Mouse (Mus musculus) MEL (cell line): Measurements from ENCODE around the gene Pus3. TPM values are rescaled to one million over a fixed set of nuclear protein-coding genes. Genes with fewer than 3 reads are reported as not detected.

Experiments
- DNase-seq: peaks from one replicate; pipeline ENCODE4 v3.0.0; 2011; ENCODE audit warnings: low read depth, low spot score
- H3K27ac ChIP-seq: 2 replicates; pipeline ENCODE4 v1.5.1; 2012; ENCODE audit warnings: low read depth, mild to moderate bottlenecking, control low read depth, low read length, moderate library complexity; ENCODE audit not compliant: control insufficient read depth
- H3K27me3 ChIP-seq, 2 experiments: fragments of 150-350 bp in 1 of 2; sonication (generic) in 1 of 2; 2 replicates each; pipeline ENCODE4 v1.6.1; 2012; ENCODE audit warnings: low read length in 2 of 2, mild to moderate bottlenecking in 2 of 2, improper control_type of control experiment in 1 of 2, moderate library complexity in 1 of 2; ENCODE audit not compliant: insufficient read depth in 2 of 2, control insufficient read depth in 1 of 2
- H3K36me3 ChIP-seq, 2 experiments: 2 replicates each; pipeline ENCODE4 v1.6.1; 2012 to 2014; ENCODE audit warnings: low read length in 2 of 2, improper control_type of control experiment in 1 of 2, inconsistent platforms in 1 of 2, mild to moderate bottlenecking in 1 of 2; ENCODE audit not compliant: insufficient read depth in 2 of 2, control insufficient read depth in 1 of 2
- H3K4me1 ChIP-seq, 2 experiments: fragments of 150-350 bp in 1 of 2; sonication (generic) in 1 of 2; 2 replicates each; pipeline ENCODE4 v1.6.1; 2012; ENCODE audit warnings: low read length in 2 of 2, improper control_type of control experiment in 1 of 2, mild to moderate bottlenecking in 1 of 2; ENCODE audit not compliant: insufficient read depth in 2 of 2, control insufficient read depth in 1 of 2
- H3K4me3 ChIP-seq, 2 experiments: fragments of 150-350 bp in 1 of 2; sonication (generic) in 1 of 2; 2 replicates each; pipeline ENCODE4 v1.5.1; 2012; ENCODE audit warnings: low read depth in 2 of 2, low read length in 2 of 2, mild to moderate bottlenecking in 2 of 2, moderate library complexity in 2 of 2, control low read depth in 1 of 2, improper control_type of control experiment in 1 of 2; ENCODE audit not compliant: control insufficient read depth in 1 of 2, insufficient read depth in 1 of 2
- H3K79me2 ChIP-seq: 2 replicates; pipeline ENCODE4 v1.6.1; 2012; ENCODE audit warnings: mild to moderate bottlenecking, low read length, moderate library complexity; ENCODE audit not compliant: control insufficient read depth, poor library complexity, insufficient read depth
- H3K9ac ChIP-seq: 2 replicates; pipeline ENCODE4 v1.6.1; 2012; ENCODE audit warnings: low read depth, mild to moderate bottlenecking, control low read depth, low read length, moderate library complexity; ENCODE audit not compliant: control insufficient read depth, poor library complexity, severe bottlenecking
- H3K9me3 ChIP-seq: fragments of 150-350 bp; sonication (generic); replicated peaks from 2 replicates; pipeline ENCODE4 v1.6.1; 2012; ENCODE audit warnings: mild to moderate bottlenecking, low read length, improper control_type of control experiment, moderate library complexity; ENCODE audit not compliant: insufficient read depth
- CTCF ChIP-seq, 3 experiments: IDR thresholded peaks in 2 of 3; conservative IDR thresholded peaks in 1 of 3; 2 replicates each; pipeline ENCODE4 v1.5.1; 2011 to 2012; ENCODE audit warnings: low read length in 3 of 3, low read depth in 2 of 3, mild to moderate bottlenecking in 2 of 3, improper control_type of control experiment in 1 of 3, inconsistent platforms in 1 of 3, mixed read lengths in 1 of 3, moderate library complexity in 1 of 3; ENCODE audit not compliant: control insufficient read depth in 1 of 3, insufficient read depth in 1 of 3, poor library complexity in 1 of 3, severe bottlenecking in 1 of 3
- ELF1 ChIP-seq: IDR thresholded peaks from 2 replicates; pipeline ENCODE4 v1.6.1; 2014; ENCODE audit warnings: low read depth, mild to moderate bottlenecking, inconsistent platforms, low read length, improper control_type of control experiment, moderate library complexity
- ETS1 ChIP-seq: IDR thresholded peaks from 2 replicates; pipeline ENCODE4 v1.6.1; 2012; ENCODE audit warnings: low read depth, mild to moderate bottlenecking, inconsistent platforms, low read length, improper control_type of control experiment, moderate library complexity
- GATA1 ChIP-seq: IDR thresholded peaks from 2 replicates; pipeline ENCODE4 v1.6.1; 2011; ENCODE audit warnings: low read depth, low read length, improper control_type of control experiment
- JUND ChIP-seq: IDR thresholded peaks from 2 replicates; pipeline ENCODE4 v1.6.1; 2011; ENCODE audit warnings: low read depth, mild to moderate bottlenecking, improper control_type of control experiment, low read length
- MAZ ChIP-seq: IDR thresholded peaks from 2 replicates; pipeline ENCODE4 v1.6.1; 2012; ENCODE audit warnings: low read depth, mild to moderate bottlenecking, inconsistent platforms, low read length, improper control_type of control experiment
- MYC ChIP-seq: IDR thresholded peaks from 2 replicates; pipeline ENCODE4 v1.6.1; 2011; ENCODE audit warnings: low read depth, mild to moderate bottlenecking, low read length, improper control_type of control experiment, moderate library complexity
- POLR2A ChIP-seq, 2 experiments: IDR thresholded peaks; 2 replicates each; pipeline ENCODE4 v1.6.1; 2011 to 2012; ENCODE audit warnings: low read length in 2 of 2, mild to moderate bottlenecking in 2 of 2, control low read depth in 1 of 2, improper control_type of control experiment in 1 of 2, low read depth in 1 of 2, moderate library complexity in 1 of 2; ENCODE audit not compliant: control insufficient read depth in 1 of 2, insufficient read depth in 1 of 2, poor library complexity in 1 of 2
- SIN3A ChIP-seq: IDR thresholded peaks from 2 replicates; pipeline ENCODE4 v1.6.1; 2012; ENCODE audit warnings: low read length, improper control_type of control experiment, inconsistent platforms
- TAL1 ChIP-seq: IDR thresholded peaks from 2 replicates; pipeline ENCODE4 v1.6.1; 2012; ENCODE audit warnings: mild to moderate bottlenecking, inconsistent platforms, low read length, moderate library complexity, mixed read lengths
- TBP ChIP-seq: IDR thresholded peaks from 2 replicates; pipeline ENCODE4 v1.8.0; 2011; ENCODE audit warnings: low read depth, low read length, improper control_type of control experiment
- TCF12 ChIP-seq: IDR thresholded peaks from 2 replicates; pipeline ENCODE4 v1.6.1; 2014; ENCODE audit warnings: low read depth, mild to moderate bottlenecking, inconsistent platforms, low read length, improper control_type of control experiment, moderate library complexity
- USF2 ChIP-seq, 2 experiments: IDR thresholded peaks; 2 replicates each; pipeline ENCODE4 v1.6.1; 2011 to 2012; ENCODE audit warnings: improper control_type of control experiment in 2 of 2, low read length in 2 of 2, borderline replicate concordance in 1 of 2, inconsistent platforms in 1 of 2, low read depth in 1 of 2, mild to moderate bottlenecking in 1 of 2; ENCODE audit not compliant: insufficient read depth in 1 of 2
- ZNF384 ChIP-seq: IDR thresholded peaks from 2 replicates; pipeline ENCODE4 v1.6.1; 2012; ENCODE audit warnings: low read depth, mild to moderate bottlenecking, inconsistent platforms, low read length, improper control_type of control experiment
- polyA plus RNA-seq, 2 experiments: library from polyadenylated mRNA; stranded (reverse) in 1 of 2; unstranded in 1 of 2; fragments of >175 nt in 1 of 2; fragments of >200 nt in 1 of 2; gene quantifications; 2 replicates each; pipeline versions ENCODE4 v1.2.1 to v1.2.4; 2012; ENCODE audit warnings: low replicate concordance in 2 of 2, low read depth in 1 of 2; ENCODE audit not compliant: insufficient read length in 2 of 2, insufficient read depth in 1 of 2, missing spikeins in 1 of 2
- total RNA-seq: library from RNA; depleted of rRNA; stranded (reverse); fragments of 300-350 nt; gene quantifications from 2 replicates; pipeline ENCODE4 v1.2.3, GENCODE M21; 2012

Pus3 gene
- total and polyA plus RNA-seq, 3 experiments = 15.8 to 23.8 TPM; not detected in 1

DNA sequence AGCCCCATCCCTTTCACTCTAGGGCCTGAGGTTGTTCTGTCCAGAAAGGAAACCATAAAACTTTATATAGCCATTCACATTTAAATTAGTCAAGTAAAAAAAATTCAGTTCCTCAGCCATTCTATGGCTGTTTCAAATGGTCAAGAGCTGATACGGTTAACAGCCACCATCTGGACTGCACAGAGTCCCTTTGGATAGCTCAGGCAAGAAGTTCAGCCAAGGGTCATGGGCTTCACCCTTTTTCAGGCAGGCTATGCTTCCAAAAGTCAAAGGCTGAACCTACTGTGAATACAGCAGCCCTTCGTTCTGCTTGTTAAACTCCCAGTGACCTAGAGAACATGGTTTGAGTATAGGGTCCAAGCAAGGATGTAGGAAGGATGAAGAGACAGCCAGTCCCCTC, 13.7 kb upstream of the Pus3 start:
- H3K79me2 ChIP-seq = no peaks in the 10 kb centered on the region
- H3K9me3 ChIP-seq = no peaks in the 10 kb centered on the region
- DNase-seq = no peak
- peaks cover 0 to 2% of the 10 kb centered on the region in 2 experiments; a peak in 1 of 4 replicates for H3K27me3 ChIP-seq
- TF ChIP-seq MAZ = no peak
- no peak for TF ChIP-seq TAL1
- TF ChIP-seq TCF12 = no peak
- TF ChIP-seq USF2 (IDR thresholded peaks at IDR 0.05; ENCODE audit: borderline replicate concordance in 1 of 2, insufficient read depth in 1 of 2, low read depth in 1 of 2, low read length in 2 of 2) = no peak
- no peak for TF ChIP-seq MYC
- no peak overlapping the region for H3K27ac ChIP-seq
- peaks cover 0 to 6% of the 10 kb centered on the region in 2 experiments; a peak in 2 of 4 replicates for H3K36me3 ChIP-seq
- H3K4me1 ChIP-seq = peaks cover 5 to 15% of the 10 kb centered on the region in 2 experiments
- H3K4me3 ChIP-seq = no peak overlapping the region
- no peak overlapping the region for H3K9ac ChIP-seq

DNA sequence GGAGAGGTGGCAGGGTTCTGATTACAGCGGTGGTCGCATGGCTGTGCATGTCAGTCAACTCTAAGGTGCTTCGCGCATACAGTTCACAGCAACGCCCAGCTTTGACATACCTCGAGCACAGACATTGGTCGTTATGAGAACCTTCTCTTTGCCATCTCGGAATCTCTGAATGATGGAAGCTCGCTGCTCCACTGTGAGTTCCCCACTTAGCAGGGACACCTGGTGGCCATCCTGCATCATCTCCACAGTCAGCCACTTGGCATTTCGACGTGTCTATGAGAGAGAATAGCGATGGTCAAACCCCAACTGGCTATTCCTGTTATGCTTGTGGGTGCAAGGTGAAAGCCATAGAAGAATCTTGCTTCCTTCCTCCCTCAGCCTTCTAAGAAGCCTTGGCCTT, 12.7 kb upstream of the Pus3 start:
- no peaks in the 10 kb centered on the region for H3K79me2 ChIP-seq
- no peak for DNase-seq
- peaks cover 5 to 15% of the 10 kb centered on the region in 2 experiments for H3K4me1 ChIP-seq
- H3K9me3 ChIP-seq = no peaks in the 10 kb centered on the region
- TF ChIP-seq ELF1 (no peak), CTCF (IDR thresholded peaks at IDR 0.05 in 2 of 3, conservative IDR thresholded peaks at IDR 0.05 in 1 of 3; ENCODE audit: control insufficient read depth in 1 of 3, insufficient read depth in 1 of 3, low read depth in 2 of 3, low read length in 3 of 3, poor library complexity in 1 of 3, severe bottlenecking in 1 of 3) (peak; percentile 14 to 31 (median 27); a peak in 3 of 6 replicates), POLR2A (IDR thresholded peaks at IDR 0.05; ENCODE audit: control insufficient read depth in 1 of 2, insufficient read depth in 1 of 2, low read depth in 1 of 2, low read length in 2 of 2, poor library complexity in 1 of 2) (no peak), ZNF384 (no peak), MAZ (no peak)
- H3K4me3 ChIP-seq = no peak overlapping the region
- no peak overlapping the region for H3K27ac ChIP-seq
- peaks cover 0 to 2% of the 10 kb centered on the region in 2 experiments; a peak in 1 of 4 replicates for H3K27me3 ChIP-seq
- no peak overlapping the region for H3K9ac ChIP-seq
- H3K36me3 ChIP-seq = peaks cover 0 to 6% of the 10 kb centered on the region in 2 experiments; a peak in 2 of 4 replicates

DNA sequence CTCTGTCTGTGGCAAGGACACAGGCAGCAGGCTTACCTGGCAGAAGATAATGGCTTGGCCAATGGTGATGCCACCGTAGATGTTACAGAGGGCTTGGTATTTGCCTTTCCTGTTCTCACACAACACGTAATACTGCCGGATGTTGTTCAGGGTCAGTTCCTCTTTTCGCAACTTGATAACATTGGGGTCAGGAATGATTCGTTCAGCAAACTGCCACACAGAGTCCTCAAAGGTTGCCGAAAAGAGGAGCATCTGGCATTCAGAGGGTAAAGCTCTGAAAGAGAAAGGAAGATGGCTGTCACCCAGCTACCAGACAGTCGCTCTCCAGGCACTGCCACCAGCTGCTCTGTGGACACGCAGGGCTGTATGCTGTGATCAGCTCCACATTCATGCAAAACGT, 11.7 kb upstream of the Pus3 start:
- Histone ChIP-seq H3K9ac (peak overlapping the region; percentile 15; the same call in 1 of the 2 replicates), H3K9me3 (no peaks in the 10 kb centered on the region), H3K79me2 (no peaks in the 10 kb centered on the region), H3K4me1 (peaks cover 5 to 15% of the 10 kb centered on the region in 2 experiments), H3K27me3 (peaks cover 0 to 2% of the 10 kb centered on the region in 2 experiments; a peak in 1 of 4 replicates), H3K4me3 (peak overlapping the region; percentile 12 to 49; a peak in 3 of 4 replicates), H3K36me3 (peaks cover 0 to 6% of the 10 kb centered on the region in 2 experiments; a peak in 2 of 4 replicates), H3K27ac (0 out of 2 replicates have a peak overlapping the region, but pooled peaks have one; percentile 12)
- TF ChIP-seq JUND = no peak
- 0 out of 2 replicates have a peak, but pooled peaks have one; percentile 35 for TF ChIP-seq SIN3A
- TF ChIP-seq TBP = 0 out of 2 replicates have a peak, but pooled peaks have one; percentile 18
- peak; percentile 54; the same call in 1 of the 2 replicates for TF ChIP-seq GATA1
- TF ChIP-seq ETS1 = 0 out of 2 replicates have a peak, but pooled peaks have one; percentile 17
- peak; percentile 76 for DNase-seq
